Mouse (Mus musculus): ENCODE results near the gene 1700037H04Rik.

GRCm38 (mm10) chr2:131145536-131145935 lies 14.3 kb downstream of the 1700037H04Rik start:
- no peak for TF ChIP-seq CTCF (IDR thresholded peaks at IDR 0.05; ENCODE audit: low read depth, low read length)
- TF ChIP-seq POLR2A (IDR thresholded peaks at IDR 0.05; ENCODE audit: borderline replicate concordance, low read depth, low read length), result no peak
